Mouse (Mus musculus): ENCODE results near the gene Nfkbib. TPM values are rescaled to one million over a fixed set of nuclear protein-coding genes. Genes with fewer than 3 reads are reported as not detected.

Nfkbib gene
- total and polyA plus RNA-seq, 2 experiments from 2014 or later = 3.5 to 26.7 TPM

DNA sequence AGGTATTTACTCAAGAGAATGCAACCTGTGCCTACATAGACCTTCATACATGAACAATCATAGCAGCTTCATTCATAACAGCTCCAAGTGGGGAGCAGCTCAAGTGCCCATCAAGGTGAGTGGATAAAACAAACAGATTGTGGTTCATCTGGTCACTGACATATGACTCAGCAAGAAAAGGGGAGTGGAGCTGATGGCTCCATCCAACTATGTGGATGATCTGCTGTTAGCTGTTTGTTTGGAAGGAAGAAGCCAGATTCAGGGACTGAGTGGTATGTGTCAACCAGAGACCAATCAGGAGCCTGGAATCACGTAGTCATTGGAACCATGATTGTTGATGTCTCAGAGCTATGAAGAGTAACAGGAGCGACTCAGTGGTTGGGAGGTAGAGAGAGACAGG, 42.7 kb downstream of the Nfkbib start:
- ATAC-seq (ENCODE audit: insufficient read depth, low read depth) (no peak), DNase-seq (ENCODE audit: low spot score) (no peak)
- no peak overlapping the region for H3K4me3 ChIP-seq (ENCODE audit: low read depth, low read length)
- no peak overlapping the region for H3K27ac ChIP-seq (ENCODE audit: low read depth)
- H3K4me1 ChIP-seq (ENCODE audit: control insufficient read depth, insufficient read depth) = no peaks in the 10 kb centered on the region
- no peaks in the 10 kb centered on the region for H3K27me3 ChIP-seq (ENCODE audit: control insufficient read depth, insufficient read depth, low read length)
- no peak for TF ChIP-seq EP300 (IDR thresholded peaks at IDR 0.05; ENCODE audit: low read depth)
- TF ChIP-seq CTCF (IDR thresholded peaks at IDR 0.05; ENCODE audit: low read depth) = no peak
- no peak overlapping the region for H3K9ac ChIP-seq (replicated peaks; ENCODE audit: low read depth, low read length)
- no peaks in the 10 kb centered on the region for H3K36me3 ChIP-seq (replicated peaks; ENCODE audit: control insufficient read depth, insufficient read depth, low read length)
- H3K4me2 ChIP-seq (ENCODE audit: low read depth, low read length) = no peak overlapping the region
- 93% methylated on average over 2 of the region's 2 CpGs for WGBS
- H3K9me3 ChIP-seq (replicated peaks; ENCODE audit: control insufficient read depth, low read length) = no peaks in the 10 kb centered on the region

DNA sequence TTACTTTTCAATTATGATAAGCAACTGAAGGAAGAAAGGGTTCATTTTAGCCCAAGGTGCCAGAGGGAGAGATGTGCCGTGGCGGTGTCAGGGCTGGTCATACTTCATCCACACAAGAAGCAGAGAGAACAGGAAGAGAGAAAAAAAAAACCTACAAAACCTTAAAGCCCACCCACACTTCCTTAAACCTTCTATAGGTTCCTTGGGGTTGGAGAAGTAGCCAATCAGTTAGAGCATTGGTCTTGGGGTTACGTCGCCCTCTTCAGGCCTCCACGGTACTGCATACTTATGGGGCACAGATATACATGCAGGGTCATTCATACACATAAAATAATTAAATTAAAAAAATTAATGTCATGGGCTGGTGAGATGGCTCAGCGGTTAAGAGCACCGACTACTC, 45.2 kb downstream of the Nfkbib start:
- WGBS = 93% methylated on average over 7 of the region's 7 CpGs
- no peaks in the 10 kb centered on the region for H3K9me3 ChIP-seq (replicated peaks; ENCODE audit: control insufficient read depth, low read length)

DNA sequence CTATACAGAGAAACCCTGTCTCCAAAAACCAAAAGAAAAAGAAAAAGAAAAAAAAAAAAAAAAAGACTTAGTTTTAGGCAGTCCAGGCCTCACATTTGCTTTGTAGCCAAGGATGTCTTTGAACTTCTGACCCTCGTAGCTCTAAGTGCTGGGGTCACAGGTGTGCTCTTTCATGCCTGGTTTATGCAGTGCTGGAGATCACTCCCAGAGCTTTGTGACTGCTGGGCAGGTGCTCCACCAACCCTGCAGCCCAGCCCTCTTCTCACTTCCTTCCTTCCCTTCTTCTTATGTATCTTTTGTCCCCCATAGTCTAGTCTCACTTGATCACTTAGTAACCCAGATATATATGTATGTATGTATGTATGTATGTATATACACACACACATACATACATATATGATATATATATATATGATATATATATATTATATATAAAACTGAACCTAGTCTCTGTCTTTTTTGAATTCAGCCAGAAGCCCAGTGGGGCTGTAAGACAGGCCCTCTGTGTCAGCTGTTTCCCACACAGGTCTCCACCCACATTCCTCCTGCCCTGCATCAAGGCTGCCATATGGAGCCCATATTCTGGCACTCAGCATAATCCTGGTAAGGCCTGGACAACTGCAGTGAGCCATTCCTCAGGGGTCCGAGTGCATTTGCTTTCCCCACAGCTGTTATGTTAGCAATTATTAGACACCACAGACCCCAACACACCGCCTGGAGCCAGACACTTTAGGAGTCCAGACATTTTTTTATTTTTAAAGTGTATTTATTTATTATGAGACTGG, 46.4 kb downstream of the Nfkbib start:
- Histone ChIP-seq H3K27ac (ENCODE audit: low read depth) (no peak overlapping the region), H3K27me3 (ENCODE audit: control insufficient read depth, insufficient read depth, low read length) (no peaks in the 10 kb centered on the region), H3K4me2 (ENCODE audit: low read depth, low read length) (no peak overlapping the region), H3K4me3 (ENCODE audit: low read depth, low read length) (no peak overlapping the region), H3K36me3 (replicated peaks; ENCODE audit: control insufficient read depth, insufficient read depth, low read length) (no peaks in the 10 kb centered on the region), H3K4me1 (ENCODE audit: control insufficient read depth, insufficient read depth) (no peaks in the 10 kb centered on the region), H3K9me3 (replicated peaks; ENCODE audit: control insufficient read depth, low read length) (no peaks in the 10 kb centered on the region), H3K9ac (replicated peaks; ENCODE audit: low read depth, low read length) (no peak overlapping the region)
- TF ChIP-seq CTCF (IDR thresholded peaks at IDR 0.05; ENCODE audit: low read depth) (no peak), EP300 (IDR thresholded peaks at IDR 0.05; ENCODE audit: low read depth) (no peak)
- no peak for DNase-seq (ENCODE audit: low spot score)
- no peak for ATAC-seq (ENCODE audit: insufficient read depth, low read depth)
- WGBS = 78% methylated on average over 3 of the region's 3 CpGs

More for the DNA sequence above, 45.2 kb downstream of the Nfkbib start:
- ATAC-seq (ENCODE audit: insufficient read depth, low read depth) = no peak
- Histone ChIP-seq H3K27ac (ENCODE audit: low read depth) (no peak overlapping the region), H3K36me3 (replicated peaks; ENCODE audit: control insufficient read depth, insufficient read depth, low read length) (no peaks in the 10 kb centered on the region), H3K4me3 (ENCODE audit: low read depth, low read length) (no peak overlapping the region), H3K4me2 (ENCODE audit: low read depth, low read length) (no peak overlapping the region), H3K27me3 (ENCODE audit: control insufficient read depth, insufficient read depth, low read length) (no peaks in the 10 kb centered on the region), H3K4me1 (ENCODE audit: control insufficient read depth, insufficient read depth) (no peaks in the 10 kb centered on the region), H3K9ac (replicated peaks; ENCODE audit: low read depth, low read length) (no peak overlapping the region)
- TF ChIP-seq EP300 (IDR thresholded peaks at IDR 0.05; ENCODE audit: low read depth) (no peak), CTCF (IDR thresholded peaks at IDR 0.05; ENCODE audit: low read depth) (no peak)
- no peak for DNase-seq (ENCODE audit: low spot score)

DNA sequence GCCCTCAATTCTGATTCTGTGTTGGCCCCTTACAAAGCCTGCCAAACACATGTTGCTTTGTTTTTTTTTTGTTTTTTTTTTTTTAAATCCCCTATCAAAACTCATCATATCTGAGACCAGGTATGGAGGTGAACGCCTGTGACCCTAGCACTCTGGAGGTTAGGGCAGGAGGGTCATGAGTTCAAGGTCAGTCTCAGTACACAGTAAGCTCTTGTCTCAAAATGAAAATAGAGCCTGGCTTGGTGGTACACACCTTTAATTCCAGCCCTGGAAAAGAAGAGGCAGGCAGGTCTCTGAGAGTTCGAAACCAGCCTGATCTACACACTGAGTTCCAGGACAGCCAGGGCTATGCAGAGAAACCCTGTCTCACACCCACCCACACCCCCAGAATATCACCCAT, 47.7 kb downstream of the Nfkbib start:
- Histone ChIP-seq H3K9ac (replicated peaks; ENCODE audit: low read depth, low read length) (no peak overlapping the region), H3K27me3 (ENCODE audit: control insufficient read depth, insufficient read depth, low read length) (no peaks in the 10 kb centered on the region), H3K4me3 (ENCODE audit: low read depth, low read length) (no peak overlapping the region), H3K4me2 (ENCODE audit: low read depth, low read length) (no peak overlapping the region), H3K4me1 (ENCODE audit: control insufficient read depth, insufficient read depth) (no peaks in the 10 kb centered on the region), H3K9me3 (replicated peaks; ENCODE audit: control insufficient read depth, low read length) (no peaks in the 10 kb centered on the region), H3K36me3 (replicated peaks; ENCODE audit: control insufficient read depth, insufficient read depth, low read length) (no peaks in the 10 kb centered on the region), H3K27ac (ENCODE audit: low read depth) (no peak overlapping the region)
- 67% methylated on average over 2 of the region's 2 CpGs for WGBS
- DNase-seq (ENCODE audit: low spot score) (no peak), ATAC-seq (ENCODE audit: insufficient read depth, low read depth) (no peak)
- TF ChIP-seq EP300 (IDR thresholded peaks at IDR 0.05; ENCODE audit: low read depth) (no peak), CTCF (IDR thresholded peaks at IDR 0.05; ENCODE audit: low read depth) (no peak)

DNA sequence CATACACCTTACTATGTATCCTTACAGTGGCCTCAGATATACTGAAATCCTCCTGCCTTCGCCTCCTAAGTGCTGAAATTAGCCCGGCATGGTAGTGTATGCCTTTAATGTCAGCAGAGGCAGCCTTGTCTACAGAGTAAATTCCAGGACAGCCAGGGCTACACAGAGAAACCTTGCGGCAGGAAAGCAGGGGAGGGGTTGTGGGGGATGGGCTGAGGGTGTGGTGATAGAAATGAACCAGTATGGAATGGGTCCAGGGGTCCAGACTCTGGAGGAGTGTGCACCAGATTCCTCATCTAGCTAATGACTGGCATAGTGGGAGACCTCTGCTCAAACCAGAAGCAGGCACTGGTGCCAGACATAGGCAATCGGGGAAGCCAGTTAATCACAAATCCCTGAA, 48.2 kb downstream of the Nfkbib start:
- 32% methylated on average over 4 of the region's 4 CpGs for WGBS
- Histone ChIP-seq H3K4me3 (ENCODE audit: low read depth, low read length) (no peak overlapping the region), H3K4me2 (ENCODE audit: low read depth, low read length) (no peak overlapping the region), H3K27me3 (ENCODE audit: control insufficient read depth, insufficient read depth, low read length) (no peaks in the 10 kb centered on the region), H3K36me3 (replicated peaks; ENCODE audit: control insufficient read depth, insufficient read depth, low read length) (no peaks in the 10 kb centered on the region), H3K27ac (ENCODE audit: low read depth) (no peak overlapping the region), H3K9ac (replicated peaks; ENCODE audit: low read depth, low read length) (no peak overlapping the region), H3K9me3 (replicated peaks; ENCODE audit: control insufficient read depth, low read length) (no peaks in the 10 kb centered on the region), H3K4me1 (ENCODE audit: control insufficient read depth, insufficient read depth) (no peaks in the 10 kb centered on the region)
- ATAC-seq (ENCODE audit: insufficient read depth, low read depth) (no peak), DNase-seq (ENCODE audit: low spot score) (no peak)
- TF ChIP-seq EP300 (IDR thresholded peaks at IDR 0.05; ENCODE audit: low read depth) (no peak), CTCF (IDR thresholded peaks at IDR 0.05; ENCODE audit: low read depth) (no peak)

DNA sequence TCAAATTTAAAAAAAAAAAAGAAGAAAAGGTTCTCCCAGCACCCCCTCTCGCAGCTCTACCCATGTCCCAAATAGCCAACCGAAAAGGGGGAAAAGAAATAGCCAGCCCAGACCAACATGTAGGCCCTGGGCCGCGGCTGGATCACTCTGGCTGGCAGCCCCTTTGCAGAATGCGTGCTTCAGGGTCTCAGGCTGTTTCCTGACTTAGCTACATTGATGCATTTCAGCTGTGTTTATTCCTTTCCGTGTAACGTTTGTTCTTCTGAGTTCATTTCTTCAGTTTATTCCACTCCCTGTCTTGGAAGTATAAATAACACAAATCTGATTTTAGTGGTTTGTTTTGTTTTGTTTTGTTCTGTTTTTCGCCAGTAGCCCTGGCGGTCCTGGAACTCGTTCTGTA, 49.6 kb downstream of the Nfkbib start:
- no peaks in the 10 kb centered on the region for H3K9me3 ChIP-seq (replicated peaks; ENCODE audit: control insufficient read depth, low read length)
- no peak for DNase-seq (ENCODE audit: low spot score)
- no peak overlapping the region for H3K4me3 ChIP-seq (ENCODE audit: low read depth, low read length)
- no peak for ATAC-seq (ENCODE audit: insufficient read depth, low read depth)
- no peak overlapping the region for H3K27ac ChIP-seq (ENCODE audit: low read depth)
- no peaks in the 10 kb centered on the region for H3K4me1 ChIP-seq (ENCODE audit: control insufficient read depth, insufficient read depth)
- H3K27me3 ChIP-seq (ENCODE audit: control insufficient read depth, insufficient read depth, low read length) = no peaks in the 10 kb centered on the region
- WGBS = 84% methylated on average over 10 of the region's 10 CpGs
- H3K4me2 ChIP-seq (ENCODE audit: low read depth, low read length) = no peak overlapping the region
- no peaks in the 10 kb centered on the region for H3K36me3 ChIP-seq (replicated peaks; ENCODE audit: control insufficient read depth, insufficient read depth, low read length)
- TF ChIP-seq CTCF (IDR thresholded peaks at IDR 0.05; ENCODE audit: low read depth) = no peak
- TF ChIP-seq EP300 (IDR thresholded peaks at IDR 0.05; ENCODE audit: low read depth) = no peak
- no peak overlapping the region for H3K9ac ChIP-seq (replicated peaks; ENCODE audit: low read depth, low read length)

Measured in heart, postnatal 0 days (tissue).